Mouse (Mus musculus): ENCODE measurements around the gene Uqcrc2. TPM values are rescaled to one million over a fixed set of nuclear protein-coding genes. Genes with fewer than 3 reads are reported as not detected.

Gene Uqcrc2
- polyA plus RNA-seq (2014; fragmentation: Illumina TruSeq; extraction: RNeasy Lipid Tissue Mini Kit (QIAGEN cat#74804); ENCODE audit: low read depth, low replicate concordance) = 1,118 TPM

DNA sequence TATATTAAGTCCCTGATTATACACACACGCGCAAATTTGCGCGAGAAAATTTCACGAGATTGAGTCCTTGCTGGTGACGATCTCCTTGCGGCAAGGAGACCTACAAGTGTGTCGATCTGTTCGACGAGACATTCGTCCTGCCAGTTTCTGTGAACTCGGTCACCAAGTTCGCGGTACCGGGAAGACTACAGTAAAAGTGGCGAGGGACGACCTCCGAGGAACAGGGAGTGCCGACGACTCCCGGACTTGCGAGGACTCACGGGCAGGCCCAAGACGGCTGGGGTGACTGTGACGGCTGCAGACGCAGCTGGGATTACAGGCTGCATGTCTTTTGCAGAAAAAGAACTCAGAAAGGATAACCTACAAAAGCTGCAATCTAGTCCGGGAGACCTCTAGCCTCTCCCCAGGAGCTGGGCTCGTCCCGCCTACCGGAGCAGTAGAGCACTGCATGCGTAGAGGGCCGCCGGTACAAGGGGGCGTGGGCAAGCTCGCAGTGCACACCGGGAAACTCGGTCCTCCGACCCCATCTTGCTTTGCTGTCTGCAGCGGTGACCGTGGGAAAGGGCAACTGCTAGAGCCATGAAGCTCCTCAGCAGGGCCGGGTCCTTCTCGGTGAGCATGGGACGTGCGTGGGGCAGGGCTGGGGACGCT is at the start of gene Uqcrc2:
TSS of gene Uqcrc2 (plus strand) at position 466 of the 651 bp plus-strand sequence.

DNA sequence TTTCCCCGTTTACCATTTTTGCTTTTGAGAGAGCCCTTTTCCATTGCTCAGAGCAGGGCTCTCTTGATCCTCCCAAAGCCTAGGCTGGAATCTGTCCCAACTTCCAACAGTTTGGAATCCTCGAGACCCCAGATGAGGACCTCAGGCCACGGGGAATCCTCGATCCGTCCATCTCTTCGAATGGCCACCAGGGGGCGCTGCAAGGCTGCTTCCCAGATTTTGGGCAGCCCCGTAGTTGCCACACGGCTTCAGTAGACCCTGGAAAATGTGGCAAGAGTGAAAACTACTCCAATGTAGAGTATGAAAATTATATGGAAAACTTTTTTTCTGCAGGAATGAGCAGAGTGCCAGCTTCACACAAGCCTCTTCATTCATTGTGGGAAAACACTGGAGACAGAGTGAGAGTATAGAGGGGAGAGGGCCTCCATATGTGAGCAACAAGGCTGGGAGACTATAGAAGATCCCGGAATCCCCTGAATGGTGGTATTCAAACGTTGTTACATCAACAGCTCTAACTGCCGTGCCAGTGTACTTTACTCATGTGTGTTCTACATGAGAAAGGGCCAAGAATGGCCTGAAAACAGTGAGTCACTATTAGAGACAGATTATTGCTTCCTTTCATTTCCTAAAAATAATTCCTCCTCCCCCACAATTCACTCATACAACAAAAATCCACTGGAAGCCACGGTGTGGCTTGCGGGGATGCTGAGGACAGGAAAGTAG is 35.3 kb downstream of the Uqcrc2 start, which contains the start of gene Pdzd9:
TSS of gene Pdzd9 (minus strand) at position 191 of the 723 bp plus-strand sequence.

DNA sequence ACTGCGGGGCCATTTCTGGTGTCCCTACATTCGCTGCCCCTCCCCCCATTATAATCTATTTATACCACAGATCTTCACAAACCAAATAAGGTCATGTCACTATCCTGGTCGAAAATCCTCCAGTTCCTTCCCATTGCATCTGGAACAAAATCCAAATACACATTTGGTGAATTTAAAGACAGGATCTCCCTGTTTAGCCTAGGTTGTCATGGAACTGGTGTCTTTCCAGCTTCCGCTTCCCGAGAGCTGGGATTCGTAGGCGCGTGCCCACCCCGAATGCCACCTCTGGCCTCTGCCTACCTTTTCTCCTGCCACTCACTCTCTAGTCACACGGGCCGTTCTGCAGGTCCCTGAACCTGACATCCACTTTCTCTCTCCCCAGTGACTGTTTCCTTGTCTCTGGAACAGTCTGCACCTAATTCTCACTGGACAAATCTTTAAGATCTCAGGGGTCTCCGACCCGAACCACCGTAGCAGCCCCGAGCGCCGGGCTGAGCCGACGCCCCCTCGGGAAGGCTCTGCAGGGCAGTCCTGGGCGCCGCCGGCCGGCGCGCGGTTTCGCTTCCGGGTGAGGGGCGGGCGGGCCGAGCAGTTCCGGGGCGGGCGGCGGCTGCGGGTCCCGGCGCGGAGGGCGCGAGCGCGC is 42.1 kb downstream of the Uqcrc2 start, which contains the start of gene Mosmo:
TSS of gene Mosmo (plus strand) at position 618 of the 643 bp plus-strand sequence.

Other genes starting within 250 kb of the Uqcrc2 start
- gene Abca16, start 225.5 kb upstream of the Uqcrc2 start, polyA plus RNA-seq (2014; fragmentation: Illumina TruSeq; extraction: RNeasy Lipid Tissue Mini Kit (QIAGEN cat#74804); ENCODE audit: low read depth, low replicate concordance) = not detected
- gene Pdzd9, start 35.2 kb downstream of the Uqcrc2 start, polyA plus RNA-seq (2014; fragmentation: Illumina TruSeq; extraction: RNeasy Lipid Tissue Mini Kit (QIAGEN cat#74804); ENCODE audit: low read depth, low replicate concordance) = not detected
- gene Mosmo, start 42.4 kb downstream of the Uqcrc2 start, polyA plus RNA-seq (2014; fragmentation: Illumina TruSeq; extraction: RNeasy Lipid Tissue Mini Kit (QIAGEN cat#74804); ENCODE audit: low read depth, low replicate concordance) = 55.7 TPM
- not detected for gene Vwa3a, start 104.1 kb downstream of the Uqcrc2 start, polyA plus RNA-seq (2014; fragmentation: Illumina TruSeq; extraction: RNeasy Lipid Tissue Mini Kit (QIAGEN cat#74804); ENCODE audit: low read depth, low replicate concordance)
- not detected for gene Gm5737, start 177.2 kb downstream of the Uqcrc2 start, polyA plus RNA-seq (2014; fragmentation: Illumina TruSeq; extraction: RNeasy Lipid Tissue Mini Kit (QIAGEN cat#74804); ENCODE audit: low read depth, low replicate concordance)
- 0.89 TPM for gene Eef2k, start 207.7 kb downstream of the Uqcrc2 start, polyA plus RNA-seq (2014; fragmentation: Illumina TruSeq; extraction: RNeasy Lipid Tissue Mini Kit (QIAGEN cat#74804); ENCODE audit: low read depth, low replicate concordance)